Mouse (Mus musculus): ENCODE results near the gene Fkbp11.

Gene Fkbp11

DNA sequence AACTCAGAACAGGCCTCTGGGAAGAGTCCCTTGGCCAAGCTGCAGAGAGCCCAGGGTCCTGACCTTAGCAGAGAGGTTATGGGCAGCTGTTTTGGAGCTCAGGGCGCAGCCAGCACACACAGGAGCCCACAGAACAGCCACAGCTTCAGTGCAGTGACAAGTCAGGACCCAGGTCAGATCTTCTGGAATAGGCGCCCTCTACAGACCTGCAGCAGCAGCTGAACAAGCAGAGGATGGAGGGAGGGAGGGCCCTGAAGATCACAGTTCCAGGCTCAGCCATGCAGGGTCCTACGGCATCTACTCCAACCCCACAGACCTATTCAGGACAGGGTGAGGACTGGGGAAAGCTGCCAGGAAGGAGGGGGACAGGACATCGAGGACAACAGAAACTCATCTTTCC lies 10.8 kb upstream of the Fkbp11 start:
- DNase-seq, result no peak

DNA sequence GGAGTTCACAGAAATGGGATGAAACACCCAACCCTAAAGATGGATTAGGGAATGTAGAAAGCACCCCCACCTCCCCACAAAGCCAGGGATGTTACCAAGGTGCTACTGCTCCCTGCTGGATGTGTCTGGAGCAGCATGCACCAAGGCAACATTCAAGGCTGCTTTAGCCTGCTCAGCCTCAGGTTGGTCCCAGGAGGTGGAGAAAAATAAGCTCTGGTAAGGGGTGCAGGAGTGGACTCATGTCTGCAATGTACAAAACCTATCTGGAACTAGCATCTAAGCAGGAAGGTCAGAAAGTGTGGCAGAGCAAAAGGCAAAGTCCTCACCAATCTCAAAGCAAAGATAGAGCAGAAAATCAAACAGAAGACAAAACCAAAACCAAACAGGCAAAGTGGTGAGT lies 9.9 kb upstream of the Fkbp11 start:
- no peak for DNase-seq

DNA sequence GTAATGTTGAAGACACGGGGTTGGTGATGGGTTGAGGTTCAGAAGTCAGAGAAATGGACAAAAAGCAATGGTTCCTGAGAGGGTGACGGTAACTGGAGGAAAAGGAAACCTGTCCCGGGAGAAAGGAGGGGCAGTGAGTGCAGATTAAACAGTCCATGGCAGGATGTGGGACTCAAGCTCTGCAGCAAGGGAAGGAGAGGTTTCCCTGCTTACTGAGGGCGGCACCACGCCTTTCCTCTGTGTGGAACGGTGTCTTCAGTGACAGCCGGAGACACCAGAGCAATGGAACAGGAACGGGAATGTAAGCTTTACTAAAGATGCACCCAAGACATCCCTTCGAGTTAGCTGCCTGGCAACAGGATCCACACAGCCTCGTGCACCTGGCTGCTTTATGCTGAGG lies 8.5 kb upstream of the Fkbp11 start:
- no peak for DNase-seq

DNA sequence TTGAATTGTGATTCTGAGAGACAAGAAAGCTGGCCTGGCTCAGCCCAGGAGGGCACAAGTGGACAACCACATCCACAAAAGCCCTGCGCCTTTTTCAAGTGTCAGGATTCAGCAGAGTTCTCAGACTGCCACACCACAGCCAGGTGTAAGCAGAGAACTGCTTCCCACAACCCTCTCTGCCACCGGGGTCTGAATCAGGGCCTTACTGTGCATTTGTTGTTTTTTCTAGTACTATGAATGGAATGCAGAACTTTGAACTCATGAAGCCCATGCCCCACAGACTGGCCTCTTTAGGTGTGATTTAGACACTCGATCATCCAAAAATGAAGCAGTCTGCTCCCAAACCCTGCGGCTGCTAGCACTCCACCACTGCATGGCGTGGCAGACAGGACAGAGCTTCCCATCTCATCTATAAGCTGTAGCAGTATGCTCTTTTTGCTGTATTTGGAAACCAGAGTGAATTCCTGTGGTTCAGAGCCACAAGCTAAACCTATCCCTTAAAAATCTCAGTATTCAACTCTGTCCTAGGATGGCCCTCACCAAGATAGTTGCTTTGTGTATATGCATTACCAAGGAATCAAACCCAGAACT lies 6.1 kb upstream of the Fkbp11 start:
- no peak for DNase-seq

DNA sequence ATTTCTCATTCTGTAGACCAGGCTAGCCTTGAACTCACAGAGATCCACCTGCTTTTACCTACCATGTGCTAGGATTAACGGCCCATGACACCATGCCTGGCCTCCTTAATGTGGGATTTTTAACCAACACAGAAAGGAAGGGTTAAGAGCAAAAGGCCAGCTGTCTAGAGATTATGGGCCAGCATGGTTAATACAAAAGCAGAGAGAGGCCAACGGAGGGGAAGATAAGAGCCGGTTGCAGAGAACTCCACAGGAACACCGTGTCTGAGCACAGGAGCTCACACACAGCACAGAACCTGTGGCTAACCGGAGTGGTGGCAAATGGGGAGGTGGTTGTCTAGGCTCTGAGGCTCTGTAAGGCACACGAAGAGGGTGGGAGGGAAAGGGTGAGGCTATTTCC lies 5.4 kb upstream of the Fkbp11 start:
- DNase-seq, result no peak

DNA sequence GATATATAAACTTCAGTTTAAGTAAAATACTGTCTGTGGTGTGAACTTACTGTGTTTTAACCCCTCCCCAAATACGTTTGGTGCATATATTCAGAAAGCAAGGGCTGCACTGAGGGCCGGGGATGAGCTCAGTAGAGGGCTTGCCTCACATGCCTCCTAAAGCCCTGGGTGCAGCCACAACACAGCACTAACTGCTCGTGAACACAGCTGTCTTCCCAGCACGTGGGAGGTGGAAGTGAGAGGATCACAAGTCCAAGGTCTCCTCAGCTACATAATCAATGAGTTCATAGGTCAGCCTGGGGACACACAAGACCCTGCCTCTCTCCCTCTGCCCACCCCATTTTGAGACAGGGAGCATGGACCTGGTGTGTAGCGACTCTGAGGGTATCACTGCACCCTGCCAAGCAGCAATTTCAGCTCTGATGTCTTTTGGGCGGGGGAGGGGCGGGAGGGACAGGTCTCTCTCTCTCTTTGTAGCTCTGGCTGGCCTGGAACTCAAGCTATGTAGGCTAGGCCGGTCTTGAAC lies 4.1 kb upstream of the Fkbp11 start:
- no peak for DNase-seq

DNA sequence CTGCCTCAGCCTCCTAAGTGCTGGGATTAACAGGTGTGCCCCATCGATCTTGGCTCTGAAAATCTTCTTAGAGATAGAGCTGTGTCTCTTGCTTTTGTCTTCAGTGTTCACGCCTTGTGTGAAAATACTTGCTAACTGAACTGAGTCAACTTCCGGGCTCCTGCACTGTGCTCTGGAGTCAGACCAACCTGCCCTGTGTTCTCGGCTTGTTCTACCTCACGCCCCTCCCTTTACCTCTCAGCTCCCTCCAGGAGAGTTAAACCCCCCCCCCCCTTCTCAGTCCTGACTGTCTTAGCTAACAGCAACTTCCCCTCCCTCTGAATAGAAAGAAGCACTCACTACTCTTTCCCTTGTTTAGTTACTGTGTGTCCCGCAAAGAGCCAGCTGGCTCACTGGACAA lies 2.8 kb upstream of the Fkbp11 start:
- DNase-seq, result no peak

DNA sequence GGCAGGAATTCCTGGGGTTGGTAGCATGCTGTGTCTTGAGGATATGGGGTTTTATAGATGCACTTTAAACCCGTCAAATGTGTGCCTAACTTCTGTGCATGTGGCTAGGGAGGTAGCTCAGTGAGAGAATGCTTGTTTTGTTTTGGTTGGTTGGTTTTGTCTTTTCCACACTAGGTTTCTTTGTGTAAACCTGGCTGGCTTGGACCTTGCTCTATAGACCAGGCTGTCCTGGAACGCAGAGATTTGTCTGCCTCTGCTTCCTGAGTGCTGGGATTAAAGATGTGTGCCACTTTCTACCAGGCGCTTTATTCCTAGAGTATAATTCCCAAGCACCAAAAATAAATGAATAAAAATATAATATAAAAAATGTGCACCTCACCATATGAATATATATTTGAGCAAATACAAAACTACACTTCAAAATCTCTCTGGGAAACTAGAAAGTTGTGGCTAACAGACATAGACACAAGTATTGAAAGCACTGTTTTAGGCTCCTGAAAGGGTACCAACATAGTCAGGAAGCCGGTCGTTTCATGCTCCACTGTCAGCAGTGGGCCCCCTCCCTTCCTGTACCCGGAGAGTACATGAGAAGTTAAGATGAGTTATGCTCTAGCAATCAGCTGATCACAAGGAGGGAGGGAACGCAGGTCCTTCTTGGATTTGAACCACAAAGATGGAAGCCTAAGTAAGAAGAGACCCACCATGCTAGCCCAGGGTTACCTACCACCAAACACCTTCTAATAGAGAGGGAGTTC lies 2.0 kb upstream of the Fkbp11 start:
- DNase-seq, result no peak

DNA sequence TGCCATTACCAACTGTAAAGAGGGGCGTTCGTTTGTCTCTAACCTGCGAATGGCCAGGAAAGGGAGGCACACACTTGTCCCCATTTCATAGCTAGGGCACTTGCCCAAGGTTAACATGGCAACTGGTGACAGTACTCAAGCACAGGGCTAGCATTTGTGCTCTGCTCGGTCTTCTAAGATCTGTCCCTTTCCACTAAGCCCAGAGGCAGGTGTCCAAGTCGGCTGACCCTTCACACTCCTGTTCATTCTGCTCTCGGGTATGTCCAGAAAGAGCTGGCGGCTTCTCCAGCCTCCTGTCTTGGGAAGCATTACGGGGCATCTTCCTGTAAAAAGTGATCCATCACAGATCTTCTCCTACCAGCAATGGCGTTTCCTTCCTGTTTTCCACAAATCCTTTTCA lies 368 bp upstream of the Fkbp11 start:
- peak; percentile 52 for DNase-seq

DNA sequence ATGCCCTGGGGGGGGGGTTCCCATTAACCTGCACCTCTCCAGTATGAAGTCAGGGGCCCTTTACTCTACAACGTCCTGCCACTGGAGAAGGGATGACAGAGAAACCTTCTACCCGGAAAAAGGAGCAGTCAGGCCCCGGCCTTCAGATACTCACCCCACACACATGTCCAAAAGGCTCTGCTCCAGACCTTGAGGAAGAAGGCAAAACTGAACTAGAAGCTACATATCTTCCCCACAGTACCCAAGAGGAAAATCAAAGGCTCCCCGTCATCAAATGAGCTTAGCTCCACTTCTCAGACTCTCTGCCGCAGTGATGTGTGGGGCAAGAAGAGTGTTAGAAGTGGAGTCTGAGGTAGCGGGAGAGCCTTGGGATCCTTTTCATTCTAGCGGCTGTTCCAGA lies 1.3 kb downstream of the Fkbp11 start:
- no peak for DNase-seq

DNA sequence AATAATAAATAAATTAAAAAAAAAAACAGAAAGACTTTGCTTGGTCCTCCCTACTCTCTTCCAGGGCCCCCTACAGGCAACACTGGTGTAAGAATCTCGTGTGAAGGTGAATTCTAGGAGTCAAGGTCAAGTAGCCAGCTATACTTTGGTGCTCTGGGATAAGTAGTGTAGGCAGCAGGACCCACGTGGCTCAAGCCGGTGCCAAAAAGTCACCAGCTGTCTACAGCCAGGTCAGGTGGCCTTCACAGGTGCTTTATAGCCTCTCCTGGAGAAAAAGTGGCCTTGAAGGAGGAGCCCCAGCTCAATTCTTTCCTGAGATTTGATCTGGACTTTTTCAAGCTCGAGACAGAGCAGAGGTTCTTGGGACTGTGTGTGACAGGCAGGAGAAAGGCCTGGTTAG lies 1.9 kb downstream of the Fkbp11 start:
- peak; percentile 72 for DNase-seq

DNA sequence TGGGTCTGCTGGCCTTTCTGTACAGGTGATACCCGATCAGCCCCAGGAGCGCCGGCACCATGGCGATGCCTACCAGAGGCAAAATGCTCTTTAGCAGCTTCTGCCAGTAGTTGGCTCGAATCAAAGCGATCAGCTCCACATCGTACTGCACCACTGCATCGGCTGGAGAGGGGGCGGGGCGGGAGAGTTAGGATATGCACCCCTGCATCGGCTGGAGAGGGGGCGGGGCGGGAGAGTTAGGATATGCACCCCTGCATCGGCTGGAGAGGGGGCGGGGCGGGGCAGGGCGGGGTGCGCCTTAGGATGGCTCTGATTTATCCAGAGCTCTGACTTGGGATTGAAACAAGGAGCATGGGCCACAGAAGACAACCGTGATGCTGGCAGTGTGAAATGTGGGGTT lies 3.6 kb downstream of the Fkbp11 start:
- DNase-seq, result no peak

DNA sequence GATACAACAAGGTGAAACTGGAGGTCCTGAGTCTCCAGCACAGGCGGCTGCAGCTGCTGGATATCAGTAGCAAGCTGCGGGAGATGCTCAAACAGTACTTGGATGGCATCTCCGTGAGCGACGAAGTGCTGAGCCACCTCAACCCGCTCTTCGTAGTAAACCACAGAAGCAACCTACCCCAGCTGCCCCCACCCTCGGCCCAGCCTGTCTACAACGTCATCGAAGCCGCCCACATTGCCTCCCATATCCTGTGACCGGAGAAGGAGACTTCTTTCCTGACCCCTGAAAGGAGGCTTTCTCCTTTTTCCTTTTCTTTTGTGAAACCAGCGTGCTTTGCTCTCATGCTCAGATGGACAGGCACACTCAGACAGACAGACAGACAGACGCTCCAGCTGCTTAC lies 5.1 kb downstream of the Fkbp11 start:
- no peak for DNase-seq

DNA sequence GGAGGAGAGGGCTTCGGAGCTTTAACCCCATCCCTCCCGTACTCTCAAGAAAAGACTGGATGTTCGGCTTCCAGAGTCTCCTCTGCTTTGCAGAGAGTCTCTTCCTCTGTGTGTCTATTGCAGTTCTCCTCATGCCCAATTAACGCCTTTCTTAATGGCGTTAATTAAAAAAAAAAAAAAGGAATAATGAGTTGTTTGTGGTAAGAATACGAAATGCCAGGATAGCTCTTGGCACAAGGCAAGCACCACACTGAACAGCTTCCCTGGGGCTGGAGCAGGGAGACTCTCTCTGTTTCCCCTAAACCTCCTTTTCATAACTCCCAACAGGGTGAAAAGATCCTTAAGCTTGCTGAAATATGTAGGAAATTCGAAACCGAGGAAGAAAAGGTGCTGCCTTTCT lies 5.8 kb downstream of the Fkbp11 start:
- DNase-seq, result no peak

DNA sequence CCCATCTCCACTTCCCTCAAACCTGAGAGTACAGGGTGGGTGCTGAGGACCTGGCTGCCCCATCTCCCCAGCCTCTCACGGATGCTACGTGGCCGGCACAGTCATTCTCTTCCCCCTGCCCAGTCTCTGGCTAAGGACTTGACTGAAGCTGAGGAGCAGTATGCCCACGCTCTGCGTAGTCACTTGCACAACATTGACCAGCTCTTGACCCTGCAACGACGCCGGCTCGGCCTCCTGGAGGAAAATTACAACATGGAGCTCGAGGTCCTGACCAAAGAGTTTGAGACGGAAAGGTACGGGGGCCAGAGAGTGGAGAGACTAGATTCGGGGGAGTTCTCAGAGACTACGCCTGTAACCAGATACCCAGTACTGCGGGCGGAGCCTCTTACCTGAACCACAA lies 10.7 kb downstream of the Fkbp11 start:
- DNase-seq, result no peak

DNA sequence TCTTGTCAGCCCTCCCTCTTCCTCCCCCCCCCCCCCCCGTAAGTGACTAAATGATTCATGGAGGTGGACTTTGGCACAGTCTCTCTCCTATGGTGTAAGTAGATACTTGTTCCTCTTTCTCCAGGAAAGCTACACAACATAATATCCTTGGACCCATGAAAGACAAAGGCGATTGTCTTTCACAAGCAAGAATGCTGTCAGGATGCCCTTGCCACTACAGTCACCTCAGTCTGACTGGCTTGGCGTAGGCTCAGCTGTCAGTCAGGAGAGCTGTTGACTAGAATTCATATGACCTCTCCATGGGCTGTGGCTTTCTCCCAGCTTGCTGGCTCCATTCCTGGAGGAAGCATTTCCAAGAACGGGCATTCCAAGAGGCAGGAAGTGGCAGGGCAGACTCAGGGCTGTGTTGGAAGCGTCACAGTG lies 13.8 kb downstream of the Fkbp11 start:
- peak; percentile 66 for DNase-seq

DNA sequence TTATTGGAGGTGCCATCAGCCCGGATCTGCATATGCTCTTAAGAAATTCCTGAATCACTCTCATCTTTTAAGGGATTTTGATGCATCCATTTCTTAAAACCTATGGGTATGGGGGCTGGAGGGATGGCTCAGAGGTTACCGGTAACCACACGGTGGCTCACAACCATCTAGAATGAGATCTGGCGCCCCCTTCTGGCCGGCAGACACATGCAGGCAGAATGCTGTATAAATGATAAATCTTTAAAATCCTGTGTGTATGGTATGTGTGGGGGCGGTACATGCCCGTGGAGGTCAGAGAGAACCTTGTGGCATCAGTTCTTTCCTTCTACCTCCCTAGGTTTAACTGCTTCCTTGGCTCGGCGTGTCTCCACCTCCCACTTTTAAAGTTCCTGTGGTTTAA lies 17.6 kb downstream of the Fkbp11 start:
- no peak for DNase-seq

DNA sequence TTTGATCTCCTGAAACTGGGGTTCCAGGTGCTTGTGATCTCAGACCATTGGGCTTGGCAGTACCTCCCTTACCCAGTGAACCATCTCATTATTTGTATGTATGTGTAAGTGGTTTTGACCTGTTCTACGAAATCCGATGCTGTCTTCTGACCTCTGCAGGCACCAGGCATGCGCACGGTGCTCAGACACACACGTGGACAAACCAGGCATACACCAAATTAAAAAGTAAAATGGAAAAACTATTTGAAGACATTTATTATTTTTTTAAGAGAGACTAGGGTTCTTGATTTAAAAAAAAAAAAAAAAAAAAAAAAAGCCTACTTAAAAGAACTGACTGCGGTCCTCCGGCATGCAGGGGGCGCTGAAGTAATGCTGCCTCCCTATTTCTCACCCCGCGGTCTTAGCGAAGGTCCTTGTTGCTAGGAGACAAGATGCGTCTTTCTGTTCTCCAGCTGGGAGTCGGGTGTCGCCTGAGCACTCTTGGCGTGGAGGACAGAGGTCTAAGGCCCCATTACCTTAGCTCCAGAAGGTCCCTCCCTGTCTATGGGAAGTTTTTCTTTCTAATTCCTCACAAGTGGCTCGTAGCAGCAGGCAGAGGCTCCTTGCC lies 20.1 kb downstream of the Fkbp11 start, which contains the start of gene Ccdc65:
TSS of gene Ccdc65 (plus strand) at position 442 of the 607 bp plus-strand sequence.
- peak; percentile 93 for DNase-seq

DNA sequence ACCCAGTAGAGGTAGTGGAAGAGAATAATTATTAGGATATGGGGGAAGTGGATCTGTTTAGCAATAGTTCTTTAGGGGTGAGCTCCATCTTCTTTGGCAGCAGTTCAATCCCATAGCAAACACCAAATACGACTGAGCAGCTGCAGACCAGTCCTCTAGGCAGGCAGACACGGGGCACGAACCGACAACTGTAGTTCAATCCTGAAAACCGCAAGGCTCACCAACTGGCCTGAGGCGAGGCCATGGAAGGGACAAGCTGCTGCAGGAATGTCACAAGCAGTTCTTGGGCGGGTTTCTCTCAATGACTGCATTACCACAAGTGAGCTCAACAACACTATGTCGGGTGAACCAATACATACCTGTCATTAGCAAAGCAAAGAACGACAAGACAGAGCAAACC lies 23.7 kb downstream of the Fkbp11 start:
- DNase-seq, result no peak

DNA sequence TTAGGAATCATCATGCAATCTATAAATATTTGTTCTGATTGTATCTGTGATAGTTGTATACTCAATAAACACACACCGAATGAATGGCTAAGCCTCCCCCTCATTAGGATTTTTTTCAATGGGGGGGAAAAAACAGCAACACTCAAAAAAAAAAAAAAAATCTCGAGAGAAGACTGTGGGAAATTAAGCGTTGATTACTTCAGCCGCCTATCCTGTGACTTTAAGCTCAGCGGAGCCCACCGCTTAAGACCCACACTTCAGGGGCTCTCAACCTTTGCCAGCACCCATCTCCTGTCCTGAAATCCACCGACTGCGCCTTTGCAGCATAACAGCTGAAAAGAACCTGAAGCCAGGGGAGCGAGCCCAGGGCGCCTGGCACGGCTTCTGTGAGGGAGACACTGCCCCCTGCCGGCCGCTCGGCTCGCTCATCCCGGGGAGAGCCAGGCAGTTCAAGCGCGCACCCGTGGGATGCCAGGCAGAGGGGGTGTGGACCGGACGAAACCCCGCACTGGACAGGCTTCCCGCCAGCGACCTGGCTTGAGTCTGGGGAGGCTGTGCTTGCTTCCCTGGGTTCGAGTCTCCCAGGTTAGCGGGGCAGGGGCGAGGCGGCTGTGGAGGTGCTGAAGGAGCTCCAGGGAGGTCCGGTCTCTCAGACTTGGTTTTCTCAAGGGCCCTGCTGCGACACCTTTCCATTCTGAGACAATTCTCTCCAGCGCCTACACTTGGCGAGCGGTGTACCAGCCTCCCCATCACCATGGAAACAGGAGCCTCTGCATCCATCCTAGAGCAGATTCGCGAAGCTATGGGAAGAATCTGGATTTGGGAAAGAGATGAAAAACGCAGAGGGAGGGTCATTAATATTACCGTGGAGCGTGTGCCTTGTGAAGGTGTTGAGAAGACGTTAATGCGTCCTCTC lies 28.6 kb downstream of the Fkbp11 start:
- peak; percentile 76 for DNase-seq

DNA sequence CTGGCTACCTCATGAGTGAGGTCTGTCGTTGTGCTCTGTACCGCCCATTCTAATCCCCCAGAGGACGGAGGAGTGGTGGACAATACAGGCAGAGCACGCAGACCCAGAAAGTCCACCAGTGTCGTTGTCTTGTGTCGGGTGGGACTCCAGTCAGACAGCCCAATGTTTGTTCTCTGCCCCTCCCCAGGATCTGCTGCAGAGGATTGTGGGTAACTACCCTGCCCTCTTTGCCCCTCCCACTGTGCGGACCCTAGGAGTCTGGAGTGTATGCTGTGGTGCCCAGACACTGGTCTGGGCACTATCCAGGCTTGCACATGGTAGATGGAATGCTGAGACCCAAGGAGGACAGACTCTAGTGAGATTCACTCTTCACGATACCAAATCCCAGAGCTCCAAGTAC lies 31.8 kb downstream of the Fkbp11 start:
- DNase-seq, result no peak

DNA sequence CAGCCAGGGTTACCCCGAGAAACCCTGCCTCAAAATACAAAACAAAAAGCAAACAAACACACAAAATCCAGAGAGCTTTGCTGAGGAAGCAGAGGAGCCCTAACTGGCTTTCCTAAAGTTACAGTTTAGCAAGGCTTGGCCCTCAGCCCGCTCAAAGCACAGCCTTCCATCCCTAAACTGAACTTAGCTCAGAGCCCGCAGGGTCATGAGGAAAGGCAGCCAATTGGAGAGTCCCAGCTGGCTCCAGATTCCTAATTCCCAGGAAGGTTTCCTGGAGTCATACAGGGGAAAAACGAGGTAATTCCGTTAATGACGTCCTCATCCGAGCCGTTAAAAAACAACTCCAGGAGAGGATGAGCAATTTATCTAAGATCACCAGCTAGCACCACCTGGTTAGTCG lies 32.3 kb downstream of the Fkbp11 start:
- peak; percentile 86 for DNase-seq

DNA sequence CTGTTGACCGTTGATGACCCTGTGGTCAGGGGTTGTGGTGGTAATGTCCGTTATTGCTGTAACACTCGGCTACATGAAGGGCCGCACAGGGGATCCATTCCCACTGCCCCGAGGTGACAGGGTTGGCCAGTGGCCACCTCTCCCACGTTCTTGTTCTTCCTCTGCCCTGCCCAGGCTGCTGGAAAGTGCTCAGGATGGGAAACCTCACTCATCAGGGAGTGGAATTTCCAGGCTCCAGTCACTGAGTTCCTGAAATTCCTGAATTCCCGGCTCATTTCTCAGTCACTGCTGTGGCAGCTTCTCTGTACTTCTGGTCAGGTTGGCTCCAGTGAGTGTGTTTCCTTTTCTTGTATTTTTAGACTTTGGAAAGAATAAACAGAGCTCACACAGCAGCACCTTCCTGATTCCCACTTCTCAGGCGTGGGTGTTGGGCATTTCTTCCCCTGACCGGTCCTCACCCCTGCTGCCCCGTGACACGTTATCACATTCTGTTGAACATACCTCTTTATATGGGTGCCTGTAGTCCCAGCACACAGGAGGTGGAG lies 35.8 kb downstream of the Fkbp11 start:
- peak; percentile 72 for DNase-seq
